Mouse (Mus musculus): ENCODE measurements around the gene H6pd.
"Not testable (repeated sequence)": the region's sequence is repeated elsewhere in the genome, so short reads cannot be mapped to it uniquely, and the experiment has no call there.

H6pd gene

GRCm38 (mm10) chr4:150008853-150009586 is at the start of gene H6pd:
H6pd (minus strand) TSS chr4:150009023.
- peak; percentile 88 for DNase-seq

GRCm38 (mm10) chr4:150057722-150058121 is 48.9 kb upstream of the H6pd start:
- DNase-seq: no peak

DNA sequence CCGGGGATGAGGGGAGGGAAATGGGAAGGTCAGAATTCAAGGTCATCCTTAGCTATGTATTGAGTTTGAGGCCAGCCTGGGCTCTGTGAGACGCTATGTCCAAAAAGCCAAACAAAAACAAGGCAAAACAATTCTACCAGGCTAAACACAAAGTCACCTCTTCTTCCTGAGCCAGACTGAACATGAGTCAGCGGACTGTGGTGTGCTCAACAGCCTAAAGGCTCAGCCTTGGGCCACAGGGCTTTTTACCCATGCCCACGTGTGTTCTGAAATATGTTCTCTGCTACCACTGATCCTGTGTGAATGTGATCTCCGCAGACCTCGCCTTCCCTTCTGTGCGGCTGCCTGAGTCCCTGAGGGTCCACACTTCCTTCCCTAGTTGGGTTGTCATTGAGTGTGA is 47.3 kb upstream of the H6pd start:
- no peak for DNase-seq

DNA sequence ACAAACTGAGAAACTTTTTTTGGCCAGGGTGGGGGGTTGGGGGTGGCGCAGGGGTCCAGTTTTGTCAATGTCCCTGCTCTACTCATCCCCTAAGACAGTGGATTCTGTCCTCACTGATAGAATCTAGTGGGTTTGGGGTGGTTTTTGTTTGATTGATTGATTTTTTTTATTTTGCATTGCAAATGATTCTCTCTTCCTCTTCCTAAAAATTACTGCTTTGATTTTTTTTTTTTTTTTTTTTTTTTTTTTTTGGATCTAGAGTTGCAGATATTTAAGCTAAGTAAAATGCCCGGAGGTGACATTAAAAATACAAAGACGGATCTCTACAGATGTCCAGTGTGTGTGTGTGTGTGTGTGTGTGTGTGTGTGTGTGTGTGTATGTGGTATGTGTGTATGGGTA is 43.6 kb upstream of the H6pd start:
- no peak for DNase-seq

DNA sequence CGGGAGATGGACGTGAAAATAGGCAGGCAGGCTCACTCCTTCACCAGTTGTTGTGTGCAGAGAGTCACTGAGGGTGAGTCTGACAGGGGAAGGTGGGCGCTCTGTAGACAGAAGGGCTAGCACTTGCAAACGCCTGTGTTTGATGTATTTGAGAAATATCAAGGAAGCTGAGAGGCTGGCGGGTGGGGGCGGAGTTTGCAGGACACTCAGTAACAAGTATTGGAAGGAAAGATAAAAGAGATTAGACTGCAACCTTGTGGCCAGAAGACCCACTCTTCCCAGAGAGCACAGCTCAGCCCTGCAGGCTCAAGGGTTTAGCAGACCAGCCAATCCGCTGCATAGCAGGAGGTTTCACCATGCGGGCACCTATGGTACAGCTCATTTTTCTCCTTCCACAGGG is 42.7 kb upstream of the H6pd start:
- DNase-seq: no peak

DNA sequence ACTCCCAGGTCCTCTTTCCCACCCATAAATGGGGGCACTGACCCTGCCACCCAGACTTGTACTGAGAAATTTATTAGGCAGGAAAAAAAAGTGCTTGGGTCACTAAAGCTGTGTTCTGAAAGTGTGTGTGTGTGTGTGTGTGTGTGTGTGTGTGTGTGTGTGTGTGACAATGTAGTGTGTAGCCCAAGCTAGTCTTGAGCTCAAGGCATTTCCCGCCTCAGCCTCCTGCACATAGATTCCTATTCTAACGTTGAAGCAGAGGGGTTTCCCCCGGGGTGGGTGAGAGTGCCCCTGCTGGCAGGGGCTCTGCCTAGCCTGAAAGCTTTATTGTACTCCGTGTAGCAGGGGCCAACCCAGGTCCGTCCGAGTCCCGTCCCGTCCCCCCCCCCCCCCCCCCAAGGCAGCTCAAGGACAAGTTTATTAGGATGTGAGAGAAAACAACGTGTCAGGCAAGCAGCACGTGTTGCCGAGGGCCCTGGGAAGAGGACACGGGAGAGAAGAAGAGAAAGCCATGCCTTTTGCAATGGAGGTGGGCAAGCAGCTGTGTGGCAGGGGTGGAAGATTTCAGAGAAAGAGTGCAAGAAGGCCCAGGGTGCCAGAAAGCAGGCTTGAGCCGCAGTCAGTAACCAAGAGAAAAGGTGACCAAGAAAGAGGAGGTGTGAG is 40.9 kb upstream of the H6pd start:
- no peak for DNase-seq

DNA sequence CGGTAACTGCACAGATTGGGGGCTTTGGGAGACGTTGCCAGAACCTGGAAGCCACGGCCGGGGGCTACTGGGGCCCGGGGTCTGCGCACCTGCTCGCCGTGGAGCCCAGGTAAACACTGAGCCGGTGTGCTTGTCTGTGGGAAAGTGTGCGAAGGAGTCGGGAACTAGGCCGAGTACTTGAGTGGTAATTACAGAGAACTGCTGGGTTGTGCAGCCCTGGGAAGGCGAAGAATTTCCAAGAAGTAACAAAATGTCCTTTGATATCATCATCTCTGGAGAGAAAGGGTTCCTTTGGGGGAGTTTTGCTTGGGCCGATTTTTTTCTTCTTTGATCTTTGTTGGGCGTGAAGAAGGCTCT is 40.3 kb upstream of the H6pd start:
- DNase-seq: no peak

DNA sequence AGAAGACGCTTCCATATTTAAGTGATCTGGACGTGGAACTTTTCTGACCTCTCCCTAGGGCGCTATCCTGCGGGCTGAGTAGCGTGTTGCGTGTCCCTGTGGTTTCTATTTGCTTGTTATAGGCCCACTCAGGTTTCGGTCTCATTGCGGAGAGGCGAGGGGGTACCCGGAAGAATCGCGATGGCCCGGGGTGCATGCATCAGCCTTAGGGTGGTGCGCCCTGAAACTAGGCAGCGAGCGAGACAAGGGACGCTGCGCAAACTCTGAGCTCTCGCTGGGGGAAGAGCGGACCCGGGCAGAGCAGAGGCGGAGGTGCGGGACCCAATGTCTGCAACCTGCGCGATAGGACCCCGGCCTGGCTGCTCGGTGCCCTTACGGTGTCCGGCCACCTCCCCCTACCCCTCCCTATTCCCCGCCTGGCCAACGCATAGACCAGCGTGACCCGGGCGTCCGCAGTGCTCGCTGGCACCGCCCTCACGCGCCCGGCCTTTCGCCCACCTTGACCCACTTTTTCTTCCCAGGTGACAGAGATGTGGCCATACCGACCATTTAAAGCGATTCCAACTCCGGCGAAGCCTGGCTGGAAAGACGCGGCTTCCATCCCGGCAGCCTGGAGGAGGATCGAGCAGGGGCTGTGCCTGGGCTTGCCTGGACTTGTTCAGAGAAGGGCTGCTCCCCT is 39.8 kb upstream of the H6pd start:
- DNase-seq: peak; percentile 18

- peak; percentile 68 for DNase-seq
Observed at GRCm38 (mm10) chr4:150048038-150048437, 39.2 kb upstream of the H6pd start.

- DNase-seq: no peak
Observed at GRCm38 (mm10) chr4:150043591-150043990, 34.8 kb upstream of the H6pd start.

DNA sequence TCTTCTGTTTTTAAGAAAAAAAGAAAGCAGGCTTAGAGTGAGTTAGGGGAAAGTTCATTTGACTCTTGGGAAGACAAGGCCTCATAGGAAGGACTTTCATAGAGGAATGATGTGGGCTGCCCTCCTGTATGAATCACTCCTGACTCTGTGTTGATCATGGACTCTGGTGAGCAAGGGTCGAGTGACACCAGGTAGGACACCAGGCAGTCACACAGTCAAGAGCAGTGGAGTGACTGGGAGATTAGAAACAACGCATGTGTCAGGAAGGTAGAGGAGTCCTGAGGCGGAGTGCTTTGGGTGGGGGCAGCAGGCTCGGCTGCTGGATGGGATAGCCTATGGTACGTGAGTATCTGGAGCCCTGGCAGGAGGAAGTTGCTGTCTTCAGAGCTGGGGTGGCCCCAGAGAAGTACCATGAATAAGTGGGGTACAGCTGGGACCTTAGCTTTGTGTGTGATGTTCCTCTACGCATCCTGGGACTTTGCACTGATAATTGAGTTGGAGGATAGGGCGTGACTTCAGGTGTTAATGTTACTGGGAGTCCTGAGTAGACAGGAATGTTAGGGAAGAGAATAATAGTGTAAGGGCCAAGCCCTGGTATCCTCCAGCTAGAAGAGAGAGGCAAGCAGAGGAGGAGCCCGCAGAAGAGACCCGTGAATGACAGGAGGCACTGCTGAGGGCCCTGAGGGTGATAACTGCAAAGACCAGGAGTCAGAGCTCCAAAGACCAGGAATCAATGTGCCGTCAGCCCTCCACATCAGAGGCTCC is 32.7 kb upstream of the H6pd start:
- DNase-seq: no peak

GRCm38 (mm10) chr4:150040856-150041255 is 32.0 kb upstream of the H6pd start:
- not testable (repeated sequence) for DNase-seq

DNA sequence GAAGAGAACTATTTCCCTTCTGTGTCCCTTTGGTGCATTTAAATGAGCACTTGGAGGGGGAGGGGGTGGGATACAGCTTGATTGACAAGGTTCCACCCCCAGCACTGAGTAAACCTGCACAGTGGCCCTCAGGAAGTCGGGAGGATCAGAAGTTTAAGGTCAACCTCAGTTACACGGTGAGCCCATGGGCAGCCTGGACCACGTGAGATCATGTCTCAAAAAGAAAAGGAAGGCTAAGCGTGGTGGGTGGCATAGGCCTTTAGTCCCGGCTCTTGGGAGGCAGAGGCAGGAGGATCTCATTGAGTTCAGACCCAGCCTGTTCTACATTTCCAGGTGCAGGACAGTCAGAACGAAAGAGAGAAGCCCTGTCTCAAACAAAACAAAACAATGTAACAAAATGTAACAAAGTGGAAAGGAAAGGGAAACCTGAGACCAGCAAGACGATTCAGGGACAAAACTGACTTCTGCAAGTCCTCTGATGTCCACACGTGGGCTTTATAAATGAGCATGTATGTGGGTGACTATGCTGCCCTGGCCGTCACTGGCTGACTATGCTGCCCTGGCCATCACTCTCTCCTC is 31.3 kb upstream of the H6pd start:
- DNase-seq: no peak

GRCm38 (mm10) chr4:150038533-150038932 is 29.7 kb upstream of the H6pd start:
- no peak for DNase-seq

GRCm38 (mm10) chr4:150036094-150036493 is 27.3 kb upstream of the H6pd start:
- no peak for DNase-seq

GRCm38 (mm10) chr4:150035280-150035679 is 26.5 kb upstream of the H6pd start:
- peak; percentile 63 for DNase-seq

DNA sequence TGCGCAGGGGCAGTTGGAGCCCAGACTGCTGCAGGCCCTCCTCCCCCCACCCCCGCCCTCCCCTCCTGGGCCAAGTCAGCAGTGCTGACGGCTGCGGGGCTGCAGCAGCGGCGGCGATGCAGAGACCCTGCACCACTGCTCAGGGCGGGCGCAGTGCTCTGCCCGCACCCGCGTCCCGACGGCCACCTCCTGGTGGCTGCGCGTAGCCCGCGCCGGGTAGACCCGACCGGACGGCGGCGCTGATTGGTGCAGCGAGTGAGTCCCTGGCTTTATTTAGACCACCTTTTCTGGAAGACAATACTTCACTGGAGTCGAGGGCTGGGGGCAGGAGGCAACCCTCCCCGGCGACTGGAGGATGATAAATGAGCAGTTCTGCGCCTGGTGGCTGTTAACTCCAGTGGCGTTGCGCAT is 24.4 kb upstream of the H6pd start:
- DNase-seq: no peak

DNA sequence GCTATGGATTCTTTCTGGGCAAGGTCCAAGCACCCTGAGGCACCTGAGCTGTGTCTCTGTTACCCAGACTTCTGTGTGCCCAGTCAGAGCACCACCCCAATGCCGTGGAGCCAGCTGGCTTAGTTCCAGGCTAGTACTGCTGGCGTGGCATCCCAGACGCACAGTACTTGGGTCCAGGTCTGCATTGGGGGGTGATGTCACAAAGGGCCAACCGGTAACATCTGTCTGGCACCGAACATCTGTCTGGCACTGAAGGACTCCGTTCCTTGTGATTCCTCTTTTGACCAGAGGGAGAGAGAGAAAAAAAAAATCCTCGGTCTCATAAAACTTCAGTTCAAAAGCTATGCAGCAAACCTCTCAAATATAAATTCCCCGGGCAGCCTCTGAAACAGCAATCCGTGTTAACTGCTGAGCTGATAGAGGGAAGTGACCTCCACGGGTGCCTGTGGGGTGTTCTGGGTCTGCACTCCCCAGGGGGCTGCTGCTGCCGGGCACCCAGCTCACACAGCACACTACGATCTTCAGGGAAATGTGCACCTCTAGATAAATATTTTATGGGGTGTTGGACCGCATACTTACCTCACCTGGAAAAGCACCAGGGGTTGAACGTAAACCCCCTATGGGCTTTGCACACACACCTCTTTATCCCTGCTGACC is 22.5 kb upstream of the H6pd start:
- DNase-seq: peak; percentile 51

DNA sequence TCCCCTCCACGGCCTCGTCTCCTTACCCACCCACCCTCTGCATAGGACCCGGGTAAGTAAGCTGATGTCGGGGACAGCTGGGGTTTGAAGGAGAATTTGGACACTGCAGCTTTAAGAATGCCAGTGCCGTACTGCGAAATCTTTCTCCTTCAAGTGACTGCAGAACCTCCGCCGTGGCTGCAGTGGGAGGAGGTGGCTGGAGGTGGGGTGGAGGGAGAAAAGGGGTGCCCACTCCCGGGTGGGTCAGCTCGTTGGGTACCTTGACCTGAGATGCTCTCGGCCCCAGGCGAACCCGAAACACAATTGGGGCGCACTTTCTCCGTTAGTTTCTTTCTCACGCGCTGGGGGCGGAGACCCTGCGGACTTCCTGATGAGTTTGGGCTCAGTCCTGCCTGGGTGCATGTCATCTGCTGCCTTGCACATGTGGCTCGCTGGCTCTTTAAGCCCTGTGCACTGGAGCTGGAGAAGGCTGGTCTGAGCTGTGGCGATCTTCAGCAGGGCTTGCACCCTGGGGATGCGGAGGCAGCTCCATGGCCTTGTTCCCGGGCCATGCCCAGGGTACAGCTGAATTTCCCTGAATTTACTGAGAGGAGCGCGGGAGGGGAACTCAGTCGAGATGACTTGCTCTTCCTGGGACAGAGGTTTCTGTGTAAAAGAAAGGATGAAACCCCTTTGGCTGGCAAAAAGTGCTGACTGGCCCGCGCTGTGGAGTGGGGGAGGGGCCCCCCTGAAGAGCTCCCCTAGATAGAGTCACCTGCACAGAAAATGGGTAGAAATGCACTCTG is 21.8 kb upstream of the H6pd start:
- no peak for DNase-seq

DNA sequence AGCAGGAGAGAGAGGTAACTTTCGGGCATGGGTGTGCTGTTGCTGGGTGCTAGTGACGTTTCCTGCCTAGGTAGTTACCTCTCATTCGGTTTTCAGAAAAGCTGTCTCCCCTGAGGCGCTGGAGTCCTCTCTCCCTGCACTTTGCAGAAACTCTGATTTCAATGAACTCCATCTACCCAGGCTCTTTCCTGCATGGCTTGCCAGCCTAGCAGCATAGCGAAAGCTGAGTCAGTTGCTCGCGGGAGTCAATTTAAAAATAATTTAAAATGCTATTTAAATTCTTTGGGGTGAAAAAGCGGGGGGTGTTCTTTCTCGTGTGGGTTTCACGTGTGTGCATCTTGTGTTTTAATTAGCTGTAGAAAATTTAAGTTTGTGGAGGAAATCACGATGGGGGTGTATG is 21.1 kb upstream of the H6pd start:
- DNase-seq: no peak

DNA sequence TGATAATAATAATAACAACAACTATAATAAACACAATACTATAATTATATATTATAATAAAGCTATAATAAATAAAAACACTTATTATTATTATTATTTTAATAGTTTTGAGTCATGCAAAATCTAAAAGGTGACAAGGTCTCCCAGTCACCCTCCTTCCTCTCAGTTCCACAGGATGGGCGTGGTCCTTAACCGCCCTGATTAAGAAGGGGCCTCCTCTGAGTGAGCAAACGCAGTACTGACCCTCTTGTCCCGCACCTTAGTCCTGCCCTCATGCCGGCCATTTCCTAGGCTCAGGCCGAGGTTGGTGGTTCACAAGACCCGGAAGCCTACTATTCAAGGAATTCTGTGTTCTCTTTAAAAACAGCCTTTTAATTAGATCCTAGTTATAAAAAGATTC is 14.7 kb upstream of the H6pd start:
- no peak for DNase-seq
